Mouse (Mus musculus) heart, postnatal 10 days (tissue): ENCODE data around the gene Gars. TPM values are rescaled to one million over a fixed set of nuclear protein-coding genes. Genes with fewer than 3 reads are reported as not detected.
A peak's percentile ranks its signal among the peaks of the same experiment; 100 is the strongest.

Source experiments
- DNase-seq, 2 experiments: peaks; one replicate each; pipeline ENCODE4 v3.0.0; 2021
- intact Hi-C: fragments of 180-260 bp; cut with DNase I; formaldehyde crosslinking; loops from one replicate; pipeline ENCODE4 v1.15.1; 2025
- total RNA-seq, 2 experiments: library from RNA; stranded (reverse); gene quantifications; 2 replicates each; pipeline ENCODE4 v1.2.3; 2021

Gars gene
- total RNA-seq, 2 experiments from 2014 or later, result 75.8 to 83.9 TPM

GRCm38 (mm10) chr6:55027642-55028041 lies 10.2 kb upstream of the Gars start:
- DNase-seq, result peak; percentile 29 to 49
- intact Hi-C loops, result no loop called here

GRCm38 (mm10) chr6:55036731-55037130 lies 1.1 kb upstream of the Gars start:
- DNase-seq, result no peak
- intact Hi-C loops, result no loop called here

DNA sequence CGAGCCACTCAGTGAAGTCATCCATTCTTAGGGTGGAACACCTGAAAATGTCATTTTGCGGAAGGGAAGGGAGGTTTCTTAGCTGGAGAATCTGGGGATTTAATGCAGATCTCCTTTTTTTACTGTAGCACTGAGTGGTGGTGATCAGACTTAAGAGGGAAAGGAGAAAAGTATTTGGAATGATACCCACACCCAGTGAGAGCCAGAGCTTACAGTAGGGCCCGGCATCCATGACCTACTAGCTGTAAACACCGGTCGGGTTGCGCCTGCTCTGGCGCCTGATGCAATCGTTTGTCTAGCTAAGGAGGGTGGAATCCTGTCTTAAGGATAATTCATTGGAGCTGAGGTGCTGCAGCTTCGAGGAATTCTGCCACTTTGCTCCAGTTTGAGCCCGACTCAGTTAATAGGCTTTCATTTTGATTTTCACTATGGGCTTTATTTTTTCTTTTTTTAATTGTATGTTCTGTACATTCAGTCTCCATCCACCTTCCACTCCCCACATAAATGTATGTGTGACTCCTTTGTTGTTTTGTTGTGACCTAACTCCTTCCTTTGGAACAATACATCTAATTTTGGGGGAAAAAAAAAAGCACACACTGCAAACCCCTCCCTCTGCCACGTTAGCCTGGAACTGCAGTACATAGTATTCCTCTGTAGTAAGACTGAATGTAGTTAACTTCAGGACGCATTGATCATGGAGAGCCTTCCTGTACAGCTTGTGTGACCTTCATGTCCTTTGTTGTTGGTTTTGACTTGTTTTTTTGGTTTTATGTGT lies 1.1 kb downstream of the Gars start:
- peak; percentile 18 to 20 for DNase-seq
- intact Hi-C loops, result no loop called here

- no peak for DNase-seq
- intact Hi-C loops, result no loop called here
These were observed 1.6 kb downstream of the Gars start for GRCm38 (mm10) chr6:55039446-55039783.

DNA sequence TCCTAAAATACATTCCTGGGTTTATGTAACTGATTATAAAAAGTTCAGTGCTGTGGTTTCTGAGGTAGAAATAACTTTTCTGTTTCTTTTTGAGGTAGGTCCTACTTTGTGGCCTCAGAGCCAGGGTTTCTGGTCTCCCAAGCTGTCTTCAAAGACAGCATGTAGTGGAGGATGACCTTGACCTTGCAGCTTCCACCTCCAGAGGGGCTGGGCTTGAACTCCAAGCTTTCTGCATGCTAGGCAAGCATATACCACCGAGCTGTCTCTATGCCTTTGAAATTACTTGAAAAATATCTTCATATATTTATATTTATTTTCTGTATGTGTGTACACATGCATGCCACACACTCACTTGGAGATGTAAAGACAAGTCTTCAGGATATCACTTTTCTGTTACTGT lies 2.2 kb downstream of the Gars start:
- no peak for DNase-seq
- intact Hi-C loops, result no loop called here

GRCm38 (mm10) chr6:55043206-55043605 lies 5.4 kb downstream of the Gars start:
- no peak for DNase-seq
- intact Hi-C loops, result no loop called here

GRCm38 (mm10) chr6:55044542-55044941 lies 6.7 kb downstream of the Gars start:
- no peak for DNase-seq
- intact Hi-C loops, result no loop called here

DNA sequence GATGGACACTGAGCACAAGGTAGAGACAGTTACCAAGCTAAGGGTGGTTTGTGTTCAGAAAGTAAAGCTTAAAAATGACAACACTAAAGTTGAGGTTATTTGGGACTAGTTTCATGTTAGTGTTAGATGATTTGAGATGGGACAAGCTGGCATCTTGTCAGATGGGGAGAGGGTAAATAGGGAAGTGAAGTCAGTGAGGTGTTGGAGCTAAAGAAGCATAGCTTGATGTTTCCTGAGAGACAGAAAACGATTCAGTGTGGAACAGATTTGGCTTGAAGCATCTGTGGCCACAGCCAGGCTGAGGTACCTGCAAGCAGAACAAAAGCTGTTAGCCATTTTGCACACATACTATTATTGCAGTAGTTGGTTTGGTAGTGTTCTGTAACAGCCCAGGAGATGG lies 7.5 kb downstream of the Gars start:
- intact Hi-C loops, result no loop called here
- no peak for DNase-seq

DNA sequence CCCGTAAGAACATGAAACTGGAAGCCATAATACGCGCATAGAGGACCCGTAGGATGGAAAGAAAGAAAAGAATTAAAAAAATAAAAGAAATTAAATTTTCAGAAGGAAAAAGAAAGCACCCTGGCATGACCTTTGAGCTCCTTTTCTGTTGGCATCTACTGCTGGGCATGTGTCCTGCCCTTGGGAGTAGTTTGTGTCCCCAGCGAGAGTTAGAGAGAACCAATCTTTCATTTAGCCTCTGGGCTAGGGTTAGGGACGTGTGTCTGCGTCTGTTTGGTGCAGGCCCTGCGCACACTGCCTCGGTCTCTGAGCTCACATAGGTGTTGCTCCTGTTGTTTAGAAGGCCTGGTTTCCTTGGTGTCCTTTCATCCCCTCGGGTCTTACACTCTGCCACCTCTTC lies 11.4 kb downstream of the Gars start:
- intact Hi-C loops, result no loop called here
- no peak for DNase-seq

DNA sequence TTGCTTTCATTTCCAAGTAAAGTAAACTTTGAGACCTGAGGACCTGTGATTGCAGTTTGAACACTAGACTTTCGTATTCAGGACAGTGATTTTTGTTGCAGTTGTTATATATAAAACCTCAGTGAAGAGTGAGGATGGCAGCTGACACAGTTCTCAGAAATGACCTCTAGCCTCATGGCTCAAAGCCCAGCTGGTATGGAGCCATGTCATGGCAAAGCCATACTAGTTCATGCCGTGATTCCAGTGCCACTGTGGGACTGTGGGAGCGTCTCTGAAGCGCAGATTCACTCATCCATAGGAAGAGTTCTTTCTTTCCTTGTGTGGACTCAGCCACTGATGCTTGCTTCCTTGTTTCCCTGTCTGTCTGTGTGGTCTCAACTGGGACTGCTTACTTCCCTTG lies 16.7 kb downstream of the Gars start:
- no peak for DNase-seq
- intact Hi-C loops, result no loop called here

DNA sequence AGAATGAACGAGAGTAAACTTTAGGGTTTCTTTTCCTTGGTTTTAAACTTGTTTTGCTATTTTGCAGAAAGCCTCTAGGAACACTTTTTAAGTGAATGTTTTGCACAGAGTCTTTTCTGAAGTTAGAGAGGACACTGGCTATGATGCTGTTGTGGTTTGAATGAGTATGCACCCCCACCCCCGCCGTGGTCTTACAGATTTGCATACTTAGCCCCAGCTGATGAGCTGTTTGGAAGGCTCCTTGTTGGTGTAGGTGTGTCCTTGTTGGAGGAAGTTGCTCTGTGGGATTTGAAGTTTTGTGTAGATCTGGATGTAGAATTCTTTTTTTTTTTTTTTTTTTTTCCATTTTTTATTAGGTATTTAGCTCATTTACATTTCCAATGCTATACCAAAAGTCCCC lies 19.6 kb downstream of the Gars start:
- intact Hi-C loops, result no loop called here
- DNase-seq, result no peak

DNA sequence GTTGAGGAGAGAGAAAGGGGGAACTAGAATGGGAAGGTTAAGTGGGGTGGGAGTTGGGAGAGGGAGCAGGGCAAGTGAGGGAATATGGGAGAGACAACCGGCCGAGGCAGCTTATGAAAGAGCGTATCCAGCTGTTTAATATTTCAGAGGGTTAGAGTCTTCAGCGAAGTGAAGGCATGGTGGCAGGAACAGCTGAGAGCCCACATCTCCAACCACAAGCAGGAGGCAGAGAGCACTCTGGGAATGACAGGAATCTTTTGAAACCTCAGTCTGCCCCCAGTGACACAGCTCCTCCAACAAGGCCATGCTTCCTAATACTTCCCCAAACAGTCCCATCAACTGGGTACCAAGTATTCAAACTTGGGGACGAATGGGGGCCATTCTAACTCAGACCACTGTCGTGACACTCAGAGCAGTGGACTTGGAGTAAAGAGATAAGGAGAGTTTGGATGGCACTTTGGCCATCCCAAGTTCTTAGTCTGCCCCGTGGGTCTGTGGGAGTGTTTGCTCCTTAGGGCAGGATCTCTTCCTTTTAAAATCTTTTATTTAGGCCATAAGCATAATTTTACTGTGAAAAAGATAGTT lies 22.5 kb downstream of the Gars start:
- intact Hi-C loops, result no loop called here

GRCm38 (mm10) chr6:55061328-55061727 lies 23.5 kb downstream of the Gars start:
- intact Hi-C loops, result no loop called here
- DNase-seq, result no peak

More for the DNA sequence above, 22.5 kb downstream of the Gars start:
- DNase-seq, result no peak

DNA sequence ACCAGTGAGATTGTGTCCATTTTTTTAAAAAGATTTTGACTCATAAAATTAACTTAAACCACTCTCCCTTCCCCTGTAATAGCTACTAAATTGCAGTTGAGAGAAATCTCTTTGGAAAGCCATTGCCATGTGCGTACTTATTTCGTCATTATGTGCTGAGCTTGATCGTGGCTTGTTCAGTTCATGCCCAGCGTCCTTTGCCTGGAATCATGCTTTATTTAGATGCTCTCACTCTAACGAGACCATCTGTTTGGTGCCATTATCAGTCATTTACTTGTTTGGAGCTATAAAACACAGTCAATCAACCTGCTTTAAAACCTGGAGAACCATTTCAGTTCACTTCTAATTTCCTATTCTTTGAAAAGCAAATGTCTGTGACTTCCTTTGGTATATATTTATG lies 24.4 kb downstream of the Gars start:
- intact Hi-C loops, result no loop called here
- no peak for DNase-seq

- intact Hi-C loops, result no loop called here
- DNase-seq, result no peak
These were observed 26.1 kb downstream of the Gars start for GRCm38 (mm10) chr6:55063793-55064476.

- intact Hi-C loops, result no loop called here
These were observed 26.6 kb downstream of the Gars start for GRCm38 (mm10) chr6:55064477-55064827.

GRCm38 (mm10) chr6:55065903-55066302 lies 28.1 kb downstream of the Gars start:
- no peak for DNase-seq
- intact Hi-C loops, result no loop called here

More at GRCm38 (mm10) chr6:55064477-55064827, 26.6 kb downstream of the Gars start:
- DNase-seq, result no peak

GRCm38 (mm10) chr6:55076561-55077255 lies 38.9 kb downstream of the Gars start:
- no peak for DNase-seq
- intact Hi-C loops, result no loop called here

GRCm38 (mm10) chr6:55081379-55081778 lies 43.6 kb downstream of the Gars start:
- intact Hi-C loops, result no loop called here
- DNase-seq, result no peak

DNA sequence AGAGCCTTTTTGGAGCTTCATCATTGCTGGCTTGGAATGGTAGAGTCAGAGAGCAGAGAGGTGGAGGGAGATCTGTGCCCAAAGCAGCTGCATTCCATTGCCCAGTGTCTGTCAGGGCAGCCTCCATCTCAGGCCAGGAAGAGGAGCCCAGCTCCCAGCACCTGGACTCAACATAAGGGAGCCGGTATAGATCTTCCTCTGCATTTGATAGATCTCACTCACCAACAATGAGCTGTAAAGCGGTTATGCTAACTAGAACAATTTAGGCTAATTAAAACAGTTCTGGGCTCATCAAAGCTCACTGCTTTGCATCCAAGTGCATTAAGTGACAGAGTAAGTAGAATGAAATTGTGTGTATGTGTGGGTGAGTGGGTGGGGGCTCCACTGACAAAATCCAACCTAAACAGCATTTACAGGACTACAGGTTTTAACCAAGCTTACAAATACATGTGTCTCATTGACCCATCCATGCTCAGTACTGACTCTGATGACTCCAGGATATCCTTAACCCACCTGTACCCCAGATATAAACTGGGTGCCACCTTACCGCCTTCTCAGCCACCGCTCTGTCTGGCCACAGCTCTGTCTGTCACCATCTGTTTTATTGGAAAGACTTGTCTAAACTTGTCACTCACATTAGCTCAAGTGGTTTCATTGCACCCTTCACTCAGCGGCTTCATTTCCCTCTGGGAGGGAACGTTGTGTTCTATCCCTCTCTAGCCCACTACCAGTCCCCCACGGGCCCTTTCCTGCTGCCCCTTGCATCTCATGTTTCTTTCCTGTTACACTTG lies 44.6 kb downstream of the Gars start:
- no peak for DNase-seq
- intact Hi-C loops, result no loop called here

DNA sequence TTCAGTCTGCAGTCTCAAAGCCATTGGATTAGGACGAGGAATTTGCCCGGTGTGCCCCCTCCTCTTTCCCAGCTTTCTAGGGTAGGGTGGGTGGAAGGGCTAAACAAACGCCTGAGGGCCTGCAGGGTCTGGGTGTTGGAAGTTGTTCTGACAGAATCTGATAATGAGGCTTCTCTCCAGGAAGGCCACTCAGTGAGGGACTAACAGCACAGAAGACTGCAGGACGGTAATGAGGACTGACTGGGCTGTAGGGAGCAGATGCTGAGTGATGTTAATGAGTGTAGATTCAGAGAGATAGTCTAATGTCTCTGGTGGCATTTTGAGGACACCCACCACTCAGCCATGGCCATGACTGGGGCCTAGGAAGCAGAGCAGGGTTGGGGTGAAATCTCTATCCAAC lies 49.5 kb downstream of the Gars start:
- intact Hi-C loops, result loop anchor here (5.0 kb wide), 1 partner anchor 80 kb away; no protein-coding TSS in a partner anchor
- DNase-seq, result no peak
